Mouse (Mus musculus) embryonic facial prominence, embryonic 11.5 days (tissue): ENCODE results near the gene Clba1. TPM values are rescaled to one million over a fixed set of nuclear protein-coding genes. Genes with fewer than 3 reads are reported as not detected.
A peak's percentile ranks its signal among the peaks of the same experiment; 100 is the strongest.
"Not testable (repeated sequence)": the region's sequence is repeated elsewhere in the genome, so short reads cannot be mapped to it uniquely, and the experiment has no call there.

ENCODE experiments used
- ATAC-seq: fragments of 200-750 bp; cut with Nextera tagmentation; replicated peaks from 2 replicates; pipeline ENCODE4 v1.8.0; 2017; ENCODE audit warnings: low read depth; ENCODE audit not compliant: insufficient number of reproducible peaks, low FRiP score, low TSS enrichment
- DNase-seq: peaks from one replicate; pipeline ENCODE4 v3.0.0-alpha.2; 2015; ENCODE audit warnings: low spot score
- H3K27ac ChIP-seq: fragments of 300-500 bp; sonication (generic); replicated peaks from 2 replicates; pipeline ENCODE4 v1.5.1; 2014; ENCODE audit warnings: mild to moderate bottlenecking, low read depth, low read length, control low read depth
- H3K27me3 ChIP-seq: fragments of 300-500 bp; sonication (generic); 2 replicates; pipeline ENCODE4 v1.6.1; 2014; ENCODE audit warnings: mild to moderate bottlenecking, low read length, moderate library complexity, mixed read lengths; ENCODE audit not compliant: control insufficient read depth, insufficient read depth
- H3K36me3 ChIP-seq: fragments of 300-500 bp; sonication (generic); replicated peaks from 2 replicates; pipeline ENCODE4 v1.6.1; 2014; ENCODE audit warnings: low read depth, mild to moderate bottlenecking, low read length, moderate library complexity, mixed read lengths; ENCODE audit not compliant: control insufficient read depth, insufficient read depth
- H3K4me1 ChIP-seq: fragments of 300-500 bp; sonication (generic); 2 replicates; pipeline ENCODE4 v1.6.1; 2014; ENCODE audit warnings: low read length, mixed read lengths; ENCODE audit not compliant: control insufficient read depth, insufficient read depth
- H3K4me2 ChIP-seq: fragments of 300-500 bp; sonication (generic); 2 replicates; pipeline ENCODE4 v1.6.1; 2014; ENCODE audit warnings: low read depth, mild to moderate bottlenecking, control low read depth, low read length, moderate library complexity
- H3K4me3 ChIP-seq: fragments of 300-500 bp; sonication (generic); 2 replicates; pipeline ENCODE4 v1.5.1; 2014; ENCODE audit warnings: low read depth, low read length, control low read depth
- H3K9ac ChIP-seq: fragments of 300-500 bp; sonication (generic); replicated peaks from 2 replicates; pipeline ENCODE4 v1.6.1; 2014; ENCODE audit warnings: mild to moderate bottlenecking, control low read depth, low read length
- H3K9me3 ChIP-seq: fragments of 300-500 bp; sonication (generic); replicated peaks from 2 replicates; pipeline ENCODE4 v1.6.1; 2016; ENCODE audit warnings: mild to moderate bottlenecking, low read length, inconsistent platforms, mixed read lengths; ENCODE audit not compliant: control insufficient read depth
- WGBS: fragments of 180-500 bp; shearing (Covaris S2); extraction: QIAGEN DNeasy Blood & Tissue Kit; methylation state at CpG from one replicate; pipeline ENCODE4 v1.1.7; 2014; 5-methylcytosine and 5-hydroxymethylcytosine counted together
- polyA plus RNA-seq: library from polyadenylated mRNA; unstranded; fragments of >200 nt; fragmentation: Nextera tagmentation; extraction: Ambion mirVana; gene quantifications from 2 replicates; pipeline ENCODE4 v1.2.1, GENCODE M21; 2014

The Clba1 gene
- polyA plus RNA-seq, 1 experiment from 2014 or later: 9.5 TPM

- Histone ChIP-seq H3K36me3 (peaks cover 11% of the 10 kb centered on the region), H3K4me2 (no peak overlapping the region), H3K4me1 (no peaks in the 10 kb centered on the region), H3K9me3 (no peaks in the 10 kb centered on the region), H3K4me3 (no peak overlapping the region), H3K27ac (no peak overlapping the region), H3K27me3 (no peaks in the 10 kb centered on the region), H3K9ac (no peak overlapping the region)
- no peak for ATAC-seq
- WGBS: 79% methylated on average over 14 of the region's 14 CpGs
- DNase-seq: no peak
Measured at GRCm38 (mm10) chr12:112814682-112815470, 6.1 kb downstream of the Clba1 start.

- DNase-seq (peak; percentile 58), ATAC-seq (no peak)
Measured at GRCm38 (mm10) chr12:112816294-112816693, 7.6 kb downstream of the Clba1 start.

GRCm38 (mm10) chr12:112816866-112817265, 8.1 kb downstream of the Clba1 start:
- not testable (repeated sequence) for H3K4me2 ChIP-seq, H3K4me1 ChIP-seq, H3K27me3 ChIP-seq, H3K27ac ChIP-seq, DNase-seq, H3K9me3 ChIP-seq, ATAC-seq, H3K4me3 ChIP-seq, H3K9ac ChIP-seq
- WGBS: 86% methylated on average over 7 of the region's 7 CpGs
- peaks cover 21% of the 10 kb centered on the region for H3K36me3 ChIP-seq

More at GRCm38 (mm10) chr12:112816294-112816693, 7.6 kb downstream of the Clba1 start:
- no peaks in the 10 kb centered on the region for H3K27me3 ChIP-seq
- peaks cover 15% of the 10 kb centered on the region for H3K36me3 ChIP-seq
- 59% methylated on average over 4 of the region's 4 CpGs for WGBS
- no peak overlapping the region for H3K9ac ChIP-seq
- H3K4me1 ChIP-seq: no peaks in the 10 kb centered on the region
- no peak overlapping the region for H3K27ac ChIP-seq
- no peak overlapping the region for H3K4me3 ChIP-seq
- H3K9me3 ChIP-seq: no peaks in the 10 kb centered on the region
- H3K4me2 ChIP-seq: no peak overlapping the region

- no peak overlapping the region for H3K27ac ChIP-seq
- H3K9ac ChIP-seq: no peak overlapping the region
- H3K27me3 ChIP-seq: no peaks in the 10 kb centered on the region
- H3K4me2 ChIP-seq: no peak overlapping the region
- no peaks in the 10 kb centered on the region for H3K9me3 ChIP-seq
- peaks cover 3% of the 10 kb centered on the region; the same call in 1 of the 2 replicates for H3K4me1 ChIP-seq
- H3K4me3 ChIP-seq: no peak overlapping the region
- ATAC-seq: no peak
- DNase-seq: no peak
- 92% methylated on average over 8 of the region's 8 CpGs for WGBS
- peaks cover 21% of the 10 kb centered on the region for H3K36me3 ChIP-seq
Measured at GRCm38 (mm10) chr12:112819057-112819662, 10.4 kb downstream of the Clba1 start.

- ATAC-seq: no peak
- no peak overlapping the region for H3K9ac ChIP-seq
- H3K4me1 ChIP-seq: peaks cover 3% of the 10 kb centered on the region; the same call in 1 of the 2 replicates
- H3K4me3 ChIP-seq: no peak overlapping the region
- H3K9me3 ChIP-seq: no peaks in the 10 kb centered on the region
- no peaks in the 10 kb centered on the region for H3K27me3 ChIP-seq
- no peak overlapping the region for H3K27ac ChIP-seq
- H3K36me3 ChIP-seq: peaks cover 21% of the 10 kb centered on the region
- no peak for DNase-seq
- H3K4me2 ChIP-seq: no peak overlapping the region
- 91% methylated on average over 12 of the region's 12 CpGs for WGBS
Measured at GRCm38 (mm10) chr12:112820401-112820999, 11.8 kb downstream of the Clba1 start.

GRCm38 (mm10) chr12:112821216-112821615, 12.5 kb downstream of the Clba1 start:
- Histone ChIP-seq H3K4me1 (peaks cover 3% of the 10 kb centered on the region; the same call in 1 of the 2 replicates), H3K27me3 (no peaks in the 10 kb centered on the region), H3K27ac (no peak overlapping the region), H3K9ac (no peak overlapping the region), H3K4me2 (no peak overlapping the region), H3K4me3 (no peak overlapping the region), H3K9me3 (no peaks in the 10 kb centered on the region), H3K36me3 (peaks cover 21% of the 10 kb centered on the region)
- DNase-seq (no peak), ATAC-seq (no peak)
- 59% methylated on average over 1 of the region's 1 CpGs for WGBS

GRCm38 (mm10) chr12:112821974-112822373, 13.2 kb downstream of the Clba1 start:
- peaks cover 21% of the 10 kb centered on the region for H3K36me3 ChIP-seq
- WGBS: 90% methylated on average over 4 of the region's 4 CpGs

GRCm38 (mm10) chr12:112822676-112823075, 13.9 kb downstream of the Clba1 start:
- ATAC-seq: no peak

More at GRCm38 (mm10) chr12:112821974-112822373, 13.2 kb downstream of the Clba1 start:
- H3K27me3 ChIP-seq: no peaks in the 10 kb centered on the region
- no peak for DNase-seq
- H3K4me1 ChIP-seq: peaks cover 3% of the 10 kb centered on the region; the same call in 1 of the 2 replicates
- no peak overlapping the region for H3K4me2 ChIP-seq
- H3K9me3 ChIP-seq: no peaks in the 10 kb centered on the region
- H3K27ac ChIP-seq: no peak overlapping the region
- H3K9ac ChIP-seq: no peak overlapping the region
- no peak for ATAC-seq
- no peak overlapping the region for H3K4me3 ChIP-seq

More at GRCm38 (mm10) chr12:112822676-112823075, 13.9 kb downstream of the Clba1 start:
- Histone ChIP-seq H3K4me2 (no peak overlapping the region), H3K9ac (no peak overlapping the region), H3K36me3 (peaks cover 21% of the 10 kb centered on the region), H3K27me3 (no peaks in the 10 kb centered on the region), H3K9me3 (no peaks in the 10 kb centered on the region), H3K27ac (no peak overlapping the region), H3K4me3 (no peak overlapping the region), H3K4me1 (peaks cover 3% of the 10 kb centered on the region; the same call in 1 of the 2 replicates)
- DNase-seq: no peak
- 85% methylated on average over 2 of the region's 2 CpGs for WGBS
